Mouse (Mus musculus) bone marrow macrophage, adult 2 months (primary cell): Measurements from ENCODE around the gene Dhrs7b.

Experiments
- CTCF ChIP-seq: IDR thresholded peaks from 2 replicates; pipeline ENCODE4 v1.5.1; 2012; ENCODE audit warnings: low read depth, mild to moderate bottlenecking, low read length, moderate library complexity
- POLR2A ChIP-seq: IDR thresholded peaks from 2 replicates; pipeline ENCODE4 v1.6.1; 2012; ENCODE audit warnings: mild to moderate bottlenecking, low read depth, low read length, borderline replicate concordance

DNA sequence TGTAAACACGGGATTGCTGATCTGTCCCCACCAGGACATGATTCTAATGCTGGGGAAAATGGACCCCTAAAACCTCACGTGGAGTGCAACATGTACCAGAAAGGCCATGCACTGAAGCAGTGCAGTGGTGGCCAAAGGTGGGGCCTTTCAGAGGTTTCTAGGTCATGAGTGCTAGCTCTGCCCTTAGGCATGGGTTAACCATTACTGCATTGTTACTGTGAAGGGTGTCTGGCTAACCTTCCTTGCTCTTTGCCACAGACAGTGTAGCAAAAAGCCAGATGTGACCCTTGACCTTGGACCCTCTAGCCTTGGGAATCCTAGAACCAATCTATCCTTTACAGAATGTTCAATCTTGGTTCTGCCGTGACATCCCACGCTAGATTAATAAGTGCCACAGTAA is 72.1 kb downstream of the Dhrs7b start:
- no peak for TF ChIP-seq POLR2A
- no peak for TF ChIP-seq CTCF
